Comparison of ENCODE assay signal across 9 mouse cellular contexts in the genomic region with DNA sequence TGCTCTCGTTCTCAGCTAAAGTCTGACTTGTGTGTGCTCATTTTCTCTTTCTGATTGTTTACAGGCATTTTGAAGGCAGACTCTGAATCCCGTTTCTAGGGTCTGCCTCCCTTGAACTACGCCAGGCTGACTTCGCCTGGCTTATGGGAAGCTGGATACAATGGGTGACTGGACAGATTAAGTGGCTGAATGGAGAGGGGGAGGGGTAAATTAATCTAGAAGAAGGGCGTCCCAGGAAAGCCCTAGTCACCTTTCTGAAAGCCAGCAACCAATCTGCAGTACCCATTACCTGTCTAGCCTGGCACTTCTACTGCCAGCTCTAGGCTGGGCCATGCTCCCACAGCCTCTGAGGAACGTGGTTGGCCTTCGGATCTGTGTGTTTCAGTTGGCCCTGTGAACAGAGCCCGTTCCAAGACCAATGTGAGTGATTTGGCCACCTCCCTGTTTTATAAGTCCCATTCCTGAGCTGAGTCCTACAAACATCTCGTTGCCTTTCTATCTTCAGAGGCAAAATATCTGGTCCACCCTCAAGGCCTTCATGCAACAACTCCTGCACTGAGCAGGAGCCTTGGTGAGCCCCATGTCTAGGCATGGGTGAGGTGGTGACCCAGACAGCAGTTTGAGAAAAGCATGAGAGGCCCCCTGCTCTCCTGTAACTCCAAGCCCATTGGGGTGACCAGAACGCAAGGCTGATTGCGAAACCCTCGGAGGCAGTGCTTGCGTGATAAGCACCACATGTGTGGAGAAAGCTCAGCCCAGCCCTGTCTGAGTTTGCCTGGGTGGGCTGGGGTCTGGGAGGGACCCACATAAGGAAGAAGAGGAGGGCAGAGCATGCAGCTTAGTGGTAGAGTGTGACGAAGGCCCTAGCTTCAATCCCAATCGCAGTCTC. TPM values are rescaled to one million over a fixed set of nuclear protein-coding genes. Genes with fewer than 3 reads are reported as not detected.
DNase-seq lines count a peak whose midpoint lies in the region; ATAC-seq and TF ChIP-seq lines count a peak whose summit lies in the region.
"Had no signal": no experiment of that assay in that cellular context is flagged by ENCODE, and none has a peak within 500 bp of the region (broad histone marks: within the 10 kb centered on the region; RNA-seq: fewer than 3 reads in every experiment).

No protein-coding gene starts in this region.

- H3K27me3 ChIP-seq in heart, adult 2 months (ENCODE audit: control insufficient read depth, insufficient read depth, low read length): no peaks in the 10 kb centered on the region
- H3K27me3 ChIP-seq in midbrain, embryonic 12.5 days: no peaks in the 10 kb centered on the region; the same call in 1 of the 2 replicates
- H3K27me3 ChIP-seq in midbrain, postnatal 0 days (ENCODE audit: insufficient read depth, low read length): no peaks in the 10 kb centered on the region
- H3K27me3 ChIP-seq in hindbrain, embryonic 16.5 days (replicated peaks; ENCODE audit: control insufficient read depth, insufficient read depth, low read length): no peaks in the 10 kb centered on the region

- 69% methylated on average over 15 of the region's 15 CpGs for WGBS in heart, adult 2 months
- 60% methylated on average over 15 of the region's 15 CpGs for WGBS in midbrain, embryonic 12.5 days
- WGBS in midbrain, postnatal 0 days: 66% methylated on average over 15 of the region's 15 CpGs
- WGBS in hindbrain, embryonic 16.5 days: 61% methylated on average over 15 of the region's 15 CpGs

- DNase-seq in heart, adult 2 months: peak; percentile 59 to 60
- no peak for DNase-seq in heart, postnatal 25 days (ENCODE audit: low spot score)
- DNase-seq in midbrain, postnatal 0 days (ENCODE audit: low spot score): no peak
- DNase-seq in retina, embryonic 14.5 days (ENCODE audit: low spot score): peak; percentile 50
- DNase-seq in layer of hippocampus, postnatal 14 days (ENCODE audit: low spot score in 2 of 2): no peak
- no peak for DNase-seq in right cerebral cortex, postnatal 10 days (ENCODE audit: low spot score in 2 of 2)

- H3K4me2 ChIP-seq in midbrain, embryonic 12.5 days (replicated peaks): 0 out of 2 replicates have a peak overlapping the region, but pooled peaks have one; percentile 12
- no peak overlapping the region for H3K4me2 ChIP-seq in midbrain, postnatal 0 days (ENCODE audit: low read depth, low read length, poor library complexity, severe bottlenecking)
- no peak overlapping the region for H3K4me2 ChIP-seq in hindbrain, embryonic 16.5 days (ENCODE audit: low read length)

- H3K9ac ChIP-seq in heart, adult 2 months (ENCODE audit: low read depth, low read length): no peak overlapping the region
- no peak overlapping the region for H3K9ac ChIP-seq in midbrain, embryonic 12.5 days (replicated peaks)
- H3K9ac ChIP-seq in midbrain, postnatal 0 days (replicated peaks; ENCODE audit: low read length, poor library complexity, severe bottlenecking): no peak overlapping the region
- H3K9ac ChIP-seq in hindbrain, embryonic 16.5 days (ENCODE audit: low read depth, low read length): no peak overlapping the region

- H3K4me3 ChIP-seq in heart, adult 2 months: no peak overlapping the region
- no peak overlapping the region for H3K4me3 ChIP-seq in midbrain, embryonic 12.5 days
- no peak overlapping the region for H3K4me3 ChIP-seq in midbrain, postnatal 0 days (ENCODE audit: low read depth, low read length)
- H3K4me3 ChIP-seq in hindbrain, embryonic 16.5 days (ENCODE audit: low read length): no peak overlapping the region

- intact Hi-C loops in heart, adult 2 months (cut with DNase I): no loop called here
- intact Hi-C loops in heart, postnatal 25 days (cut with DNase I): no loop called here

- no peak for TF ChIP-seq EP300 in heart, adult 2 months (IDR thresholded peaks at IDR 0.05; ENCODE audit: insufficient read depth, low read depth, low read length)

- no peaks in the 10 kb centered on the region; the same call in 1 of the 2 replicates for H3K36me3 ChIP-seq in heart, adult 2 months (ENCODE audit: control insufficient read depth, insufficient read depth, low read length)
- no peaks in the 10 kb centered on the region for H3K36me3 ChIP-seq in midbrain, embryonic 12.5 days
- H3K36me3 ChIP-seq in midbrain, postnatal 0 days (ENCODE audit: insufficient read depth, low read length): no peaks in the 10 kb centered on the region
- no peaks in the 10 kb centered on the region for H3K36me3 ChIP-seq in hindbrain, embryonic 16.5 days (ENCODE audit: control insufficient read depth, insufficient read depth, low read length)

- H3K79me2 ChIP-seq in heart, adult 2 months (replicated peaks; ENCODE audit: control insufficient read depth, insufficient read depth, low read length): no peaks in the 10 kb centered on the region

- TF ChIP-seq POLR2A in heart, adult 2 months (IDR thresholded peaks at IDR 0.05; ENCODE audit: insufficient read depth, low read depth, low read length): no peak

- ATAC-seq in midbrain, embryonic 12.5 days (ENCODE audit: low FRiP score, low read depth): 0 out of 2 replicates have a peak, but pooled peaks have one; percentile 9
- ATAC-seq in midbrain, postnatal 0 days (ENCODE audit: low FRiP score): no peak
- 0 out of 2 replicates have a peak, but pooled peaks have one; percentile 14 for ATAC-seq in hindbrain, embryonic 16.5 days

- no peaks in the 10 kb centered on the region for H3K9me3 ChIP-seq in midbrain, embryonic 12.5 days
- no peaks in the 10 kb centered on the region for H3K9me3 ChIP-seq in midbrain, postnatal 0 days (ENCODE audit: low read length)
- no peaks in the 10 kb centered on the region for H3K9me3 ChIP-seq in hindbrain, embryonic 16.5 days (ENCODE audit: control insufficient read depth, low read length)

- TF ChIP-seq CTCF in heart, adult 2 months (IDR thresholded peaks at IDR 0.05): no peak
- TF ChIP-seq CTCF in midbrain, postnatal 0 days (IDR thresholded peaks at IDR 0.05): no peak

- H3K27ac ChIP-seq in heart, adult 2 months: peak overlapping the region; percentile 5
- H3K27ac ChIP-seq in midbrain, embryonic 12.5 days (replicated peaks): no peak overlapping the region
- H3K27ac ChIP-seq in midbrain, postnatal 0 days (ENCODE audit: low read depth, low read length): no peak overlapping the region
- no peak overlapping the region for H3K27ac ChIP-seq in hindbrain, embryonic 16.5 days (ENCODE audit: low read depth, low read length)
- H3K27ac ChIP-seq: macrophage had no signal

- peaks cover 14% of the 10 kb centered on the region for H3K4me1 ChIP-seq in heart, adult 2 months (ENCODE audit: control insufficient read depth, insufficient read depth, low read length)
- peaks cover 17% of the 10 kb centered on the region for H3K4me1 ChIP-seq in midbrain, embryonic 12.5 days
- no peaks in the 10 kb centered on the region for H3K4me1 ChIP-seq in midbrain, postnatal 0 days (ENCODE audit: insufficient read depth, low read length)
- H3K4me1 ChIP-seq in hindbrain, embryonic 16.5 days (ENCODE audit: control insufficient read depth, insufficient read depth, low read depth, low read length): peaks cover 5% of the 10 kb centered on the region

RNA-seq across cellular contexts. Expression of gene Csf1, which starts 27.6 kb away (rescaled TPM):
- total RNA-seq in heart, adult 2 months (2021): 10 to 100 TPM; 30.0 to 41.7 TPM
- polyA plus RNA-seq in heart, adult 2 months (2012; rRNA removed): 32.9 and 44.0 TPM in 2 replicates
- total RNA-seq in heart, postnatal 25 days (2021): 10 to 100 TPM; 46.8 to 48.6 TPM
- polyA plus RNA-seq in midbrain, embryonic 12.5 days (2016; fragmentation: Nextera tagmentation; extraction: Ambion mirVana): 7.1 and 8.5 TPM in 2 replicates
- total RNA-seq in midbrain, postnatal 0 days (2014; rRNA removed): 10.6 and 12.3 TPM in 2 replicates
- 8.1 and 10.9 TPM in 2 replicates for polyA plus RNA-seq in midbrain, postnatal 0 days (2015; fragmentation: Nextera tagmentation; extraction: Ambion mirVana)
- polyA plus RNA-seq in hindbrain, embryonic 16.5 days (2015; fragmentation: Nextera tagmentation; extraction: Ambion mirVana): 8.0 and 9.8 TPM in 2 replicates
- total RNA-seq in layer of hippocampus, postnatal 14 days (2021): 10 to 100 TPM; 11.9 to 13.3 TPM

Comparison
In these comparisons a context has a peak if more than half of its experiments do, and no peak if none do; other contexts are left out.
1. DNase-seq: peak in heart, adult 2 months (2 of 2) and retina, embryonic 14.5 days (single experiment); none in heart, postnatal 25 days (single experiment), midbrain, postnatal 0 days (single experiment), layer of hippocampus, postnatal 14 days (0 of 2) and right cerebral cortex, postnatal 10 days (0 of 2).